In the genomic region with DNA sequence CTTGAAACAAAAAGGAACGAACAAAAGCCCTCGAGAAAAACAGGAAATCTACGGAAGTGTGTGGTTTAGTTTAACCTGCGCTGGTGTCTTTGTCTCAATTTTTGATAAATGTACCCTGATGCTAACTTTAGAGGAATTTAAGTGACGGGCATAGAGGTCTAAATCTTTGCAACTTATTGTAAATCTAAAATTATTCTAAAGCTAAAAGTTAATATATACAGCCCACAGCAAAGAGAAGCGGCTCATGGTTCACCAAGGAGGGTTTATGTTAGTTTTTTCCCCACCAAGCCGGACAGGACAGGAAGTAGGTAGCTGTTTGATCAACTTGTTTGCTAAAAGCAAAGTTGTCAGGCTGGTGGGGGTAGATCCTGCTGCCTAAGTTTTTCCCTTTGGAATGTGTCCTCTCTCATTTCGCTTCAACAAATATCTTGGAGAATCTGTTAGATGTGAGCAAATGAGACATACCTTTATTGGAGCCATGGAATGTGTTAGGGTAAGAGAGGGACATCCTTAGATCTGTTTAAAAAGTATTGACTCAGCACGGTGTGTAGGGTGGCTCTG, we compare ENCODE assay signal across 9 mouse cellular contexts. TPM values are rescaled to one million over a fixed set of nuclear protein-coding genes. Genes with fewer than 3 reads are reported as not detected.
DNase-seq lines count a peak whose midpoint lies in the region; ATAC-seq and TF ChIP-seq lines count a peak whose summit lies in the region.
"Had no signal": no experiment of that assay in that cellular context is flagged by ENCODE, and none has a peak within 500 bp of the region (broad histone marks: within the 10 kb centered on the region; RNA-seq: fewer than 3 reads in every experiment).

No protein-coding gene starts in this region.

- no peak overlapping the region for H3K9ac ChIP-seq in midbrain, embryonic 15.5 days

- no peak for DNase-seq in kidney, adult 2 months
- no peak for DNase-seq in kidney, adult 8-10 months
- DNase-seq in cerebellum, adult 11 months: no peak
- DNase-seq in adrenal gland, postnatal 10 days: no peak
- DNase-seq in left cerebral cortex, adult 18-20 months (ENCODE audit: low spot score in 2 of 2): no peak

- H3K4me3 ChIP-seq in kidney, adult 2 months (ENCODE audit: insufficient read depth, low read depth, low read length): peak overlapping the region; percentile 97; the same call in 1 of the 2 replicates
- peak overlapping the region; percentile 47 for H3K4me3 ChIP-seq in midbrain, embryonic 15.5 days

- WGBS in kidney, adult 2 months: 33% methylated on average over 9 of the region's 9 CpGs
- 66% methylated on average over 9 of the region's 9 CpGs for WGBS in midbrain, embryonic 15.5 days

- 0 out of 2 replicates have a peak overlapping the region, but pooled peaks have one; percentile 28 for H3K27ac ChIP-seq in kidney, adult 2 months (ENCODE audit: insufficient read depth, low read depth, low read length)
- H3K27ac ChIP-seq in midbrain, embryonic 15.5 days: no peak overlapping the region

- no peaks in the 10 kb centered on the region for H3K9me3 ChIP-seq in midbrain, embryonic 15.5 days

- no peaks in the 10 kb centered on the region for H3K36me3 ChIP-seq in kidney, adult 2 months (ENCODE audit: control insufficient read depth, insufficient read depth, low read length)
- H3K36me3 ChIP-seq in midbrain, embryonic 15.5 days (replicated peaks): peaks cover 4% of the 10 kb centered on the region

- ATAC-seq in common myeloid progenitor, adult 5-6 weeks (replicated peaks; ENCODE audit: low read depth, poor library complexity, severe bottlenecking): peak; percentile 34
- ATAC-seq in inflammation-experienced regulatory T-cells, adult 6 months: peak; percentile 42
- no peak for ATAC-seq in midbrain, embryonic 15.5 days (replicated peaks)

- peak overlapping the region; percentile 93 for H3K4me2 ChIP-seq in midbrain, embryonic 15.5 days

- H3K4me1 ChIP-seq in kidney, adult 2 months (ENCODE audit: control insufficient read depth, insufficient read depth, low read length): no peaks in the 10 kb centered on the region
- peaks cover 3% of the 10 kb centered on the region; the same call in 1 of the 2 replicates for H3K4me1 ChIP-seq in midbrain, embryonic 15.5 days

- no peak for TF ChIP-seq CTCF in kidney, adult 2 months (conservative IDR thresholded peaks at IDR 0.05; ENCODE audit: insufficient read depth, insufficient read length, low read depth, low read length)

- TF ChIP-seq POLR2A in kidney, adult 2 months (IDR thresholded peaks at IDR 0.05; ENCODE audit: low read depth, low read length): no peak

- H3K27me3 ChIP-seq in kidney, adult 2 months (replicated peaks; ENCODE audit: control insufficient read depth, insufficient read depth, low read length): no peaks in the 10 kb centered on the region; the same call in 1 of the 2 replicates
- no peaks in the 10 kb centered on the region for H3K27me3 ChIP-seq in midbrain, embryonic 15.5 days (replicated peaks)

RNA-seq across cellular contexts. Expression of gene Ccdc125, which starts 0.7 kb away (rescaled TPM):
- 1.8 and 1.9 TPM in 2 replicates for polyA plus RNA-seq in kidney, adult 2 months (2012; rRNA removed)
- 9.2 and 10.9 TPM in 2 replicates for total RNA-seq in common myeloid progenitor, adult 5-6 weeks (2017)
- polyA plus RNA-seq in inflammation-experienced regulatory T-cells, adult 6 months (2017; shearing (Covaris generic)): 10 to 100 TPM; 24.9 to 30.1 (median 25.8) TPM
- 1.2 and 2.1 TPM in 2 replicates for polyA plus RNA-seq in midbrain, embryonic 15.5 days (2015; fragmentation: Nextera tagmentation; extraction: Ambion mirVana)
- 1 to 10 TPM; 3.9 to 4.3 TPM for total RNA-seq in adrenal gland, postnatal 10 days (2021)
- total RNA-seq in left cerebral cortex, adult 18-20 months (2021): under 1 TPM; 0.19 to 0.23 TPM
- total RNA-seq: MEL had no signal

RNA-seq across cellular contexts. Expression of gene Taf9, which starts 18.9 kb away (rescaled TPM):
- 1.8 and 2.6 TPM in 2 replicates for polyA plus RNA-seq in kidney, adult 2 months (2012; rRNA removed)
- total RNA-seq in common myeloid progenitor, adult 5-6 weeks (2017): 25.9 and 47.9 TPM in 2 replicates
- 10 to 100 TPM in 1 of 3 experiments, 1 to 10 TPM in 2; 3.3 to 21.7 (median 9.0) TPM for polyA plus RNA-seq in inflammation-experienced regulatory T-cells, adult 6 months (2017; shearing (Covaris generic))
- 25.1 and 30.6 TPM in 2 replicates for polyA plus RNA-seq in midbrain, embryonic 15.5 days (2015; fragmentation: Nextera tagmentation; extraction: Ambion mirVana)
- total RNA-seq in adrenal gland, postnatal 10 days (2021): 10 to 100 TPM; 15.4 to 19.5 TPM
- 10 to 100 TPM; 18.0 to 21.5 TPM for total RNA-seq in left cerebral cortex, adult 18-20 months (2021)

RNA-seq across cellular contexts. Expression of gene Rad17, which starts 19.4 kb away (rescaled TPM):
- polyA plus RNA-seq in kidney, adult 2 months (2012; rRNA removed): 4.0 and 5.2 TPM in 2 replicates
- total RNA-seq in common myeloid progenitor, adult 5-6 weeks (2017): 35.2 and 46.3 TPM in 2 replicates
- polyA plus RNA-seq in inflammation-experienced regulatory T-cells, adult 6 months (2017; shearing (Covaris generic)): 10 to 100 TPM; 22.2 to 28.6 (median 27.5) TPM
- polyA plus RNA-seq in midbrain, embryonic 15.5 days (2015; fragmentation: Nextera tagmentation; extraction: Ambion mirVana): 17.0 and 17.1 TPM in 2 replicates
- total RNA-seq in adrenal gland, postnatal 10 days (2021): 10 to 100 TPM; 20.4 to 21.4 TPM
- 10 to 100 TPM; 14.8 to 15.1 TPM for total RNA-seq in left cerebral cortex, adult 18-20 months (2021)

RNA-seq across cellular contexts. Expression of gene Ak6, which starts 19.5 kb away (rescaled TPM):
- 38.8 and 52.5 TPM in 2 replicates for polyA plus RNA-seq in kidney, adult 2 months (2012; rRNA removed)
- 290 and 309 TPM in 2 replicates for total RNA-seq in common myeloid progenitor, adult 5-6 weeks (2017)
- 100 to 1,000 TPM; 109 to 138 (median 137) TPM for polyA plus RNA-seq in inflammation-experienced regulatory T-cells, adult 6 months (2017; shearing (Covaris generic))
- 299 and 307 TPM in 2 replicates for polyA plus RNA-seq in midbrain, embryonic 15.5 days (2015; fragmentation: Nextera tagmentation; extraction: Ambion mirVana)
- 10 to 100 TPM; 75.2 to 80.4 TPM for total RNA-seq in adrenal gland, postnatal 10 days (2021)
- total RNA-seq in left cerebral cortex, adult 18-20 months (2021): 10 to 100 TPM; 86.9 to 96.2 TPM

RNA-seq across cellular contexts. Expression of gene Marveld2, which starts 53.5 kb away (rescaled TPM):
- polyA plus RNA-seq in kidney, adult 2 months (2012; rRNA removed): 11.5 and 13.0 TPM in 2 replicates
- 1.4 and 1.7 TPM in 2 replicates for total RNA-seq in common myeloid progenitor, adult 5-6 weeks (2017)
- polyA plus RNA-seq in inflammation-experienced regulatory T-cells, adult 6 months (2017; shearing (Covaris generic)): 1 to 10 TPM; 4.3 to 9.7 (median 7.9) TPM
- polyA plus RNA-seq in midbrain, embryonic 15.5 days (2015; fragmentation: Nextera tagmentation; extraction: Ambion mirVana): 2.3 and 2.7 TPM in 2 replicates
- total RNA-seq in adrenal gland, postnatal 10 days (2021): 1 to 10 TPM; 1.4 to 1.8 TPM
- total RNA-seq in left cerebral cortex, adult 18-20 months (2021): 1 to 10 TPM; 1.2 to 2.0 TPM
- total RNA-seq: MEL had no signal
